Mouse (Mus musculus) hindbrain, embryonic 10.5 days (tissue): Measurements from ENCODE around the gene Psmg1. TPM values are rescaled to one million over a fixed set of nuclear protein-coding genes. Genes with fewer than 3 reads are reported as not detected.
A peak's percentile ranks its signal among the peaks of the same experiment; 100 is the strongest.
"Not testable (repeated sequence)": the region's sequence is repeated elsewhere in the genome, so short reads cannot be mapped to it uniquely, and the experiment has no call there.

ENCODE experiments used
- DNase-seq: peaks from one replicate; pipeline ENCODE4 v3.0.0-alpha.2; 2017; ENCODE audit warnings: low spot score
- H3K27ac ChIP-seq: fragments of 300-500 bp; sonication (generic); 2 replicates; pipeline ENCODE4 v1.5.1; 2016; ENCODE audit warnings: mild to moderate bottlenecking, moderate library complexity
- H3K27me3 ChIP-seq: fragments of 300-500 bp; sonication (generic); 2 replicates; pipeline ENCODE4 v1.6.1; 2016; ENCODE audit warnings: mild to moderate bottlenecking; ENCODE audit not compliant: poor library complexity, insufficient read depth, severe bottlenecking
- H3K36me3 ChIP-seq: fragments of 300-500 bp; sonication (generic); 2 replicates; pipeline ENCODE4 v1.6.1; 2016; ENCODE audit warnings: mild to moderate bottlenecking, moderate library complexity
- H3K4me1 ChIP-seq: fragments of 300-500 bp; sonication (generic); replicated peaks from 2 replicates; pipeline ENCODE4 v1.6.1; 2016; ENCODE audit warnings: mild to moderate bottlenecking
- H3K4me3 ChIP-seq: fragments of 300-500 bp; sonication (generic); 2 replicates; pipeline ENCODE4 v1.5.1; 2016; ENCODE audit warnings: mild to moderate bottlenecking, moderate library complexity
- H3K9me3 ChIP-seq: fragments of 300-500 bp; sonication (generic); 2 replicates; pipeline ENCODE4 v1.6.1; 2016; ENCODE audit warnings: mild to moderate bottlenecking, moderate library complexity
- WGBS: fragments of 180-500 bp; shearing (Covaris S2); methylation state at CpG from one replicate; pipeline ENCODE4 v1.1.7; 2016; 5-methylcytosine and 5-hydroxymethylcytosine counted together
- polyA plus RNA-seq: library from polyadenylated mRNA; unstranded; fragments of >200 nt; fragmentation: Nextera tagmentation; extraction: Ambion mirVana; gene quantifications from 2 replicates; pipeline ENCODE4 v1.2.1, GENCODE M21; 2016

Psmg1 gene
- polyA plus RNA-seq, 1 experiment from 2014 or later = 99.0 TPM

DNA sequence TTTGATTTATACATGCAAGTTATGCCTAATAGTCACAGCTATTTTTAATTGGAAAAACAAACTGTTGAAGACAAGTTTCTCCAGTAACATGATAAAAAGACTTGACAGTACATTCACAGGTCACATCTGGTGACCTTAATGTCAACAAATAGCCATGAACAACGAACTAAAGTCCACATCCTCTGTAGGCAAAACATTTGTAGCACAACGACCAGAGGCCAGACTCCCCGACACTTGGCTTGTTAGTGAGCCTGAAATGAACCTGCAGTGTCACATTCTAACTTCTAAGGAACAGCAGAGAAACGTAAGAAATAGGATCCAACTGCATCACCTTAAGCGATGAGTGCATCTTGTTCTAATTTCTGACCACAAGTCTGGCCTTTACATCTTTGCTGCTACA, 1.8 kb upstream of the Psmg1 start:
- no peak overlapping the region for H3K27ac ChIP-seq
- H3K9me3 ChIP-seq = no peaks in the 10 kb centered on the region
- H3K36me3 ChIP-seq = peaks cover 48% of the 10 kb centered on the region
- no peak overlapping the region for H3K4me3 ChIP-seq
- no peaks in the 10 kb centered on the region for H3K27me3 ChIP-seq
- peaks cover 16% of the 10 kb centered on the region for H3K4me1 ChIP-seq
- WGBS = 71% methylated on average over 5 of the region's 5 CpGs
- no peak for DNase-seq

DNA sequence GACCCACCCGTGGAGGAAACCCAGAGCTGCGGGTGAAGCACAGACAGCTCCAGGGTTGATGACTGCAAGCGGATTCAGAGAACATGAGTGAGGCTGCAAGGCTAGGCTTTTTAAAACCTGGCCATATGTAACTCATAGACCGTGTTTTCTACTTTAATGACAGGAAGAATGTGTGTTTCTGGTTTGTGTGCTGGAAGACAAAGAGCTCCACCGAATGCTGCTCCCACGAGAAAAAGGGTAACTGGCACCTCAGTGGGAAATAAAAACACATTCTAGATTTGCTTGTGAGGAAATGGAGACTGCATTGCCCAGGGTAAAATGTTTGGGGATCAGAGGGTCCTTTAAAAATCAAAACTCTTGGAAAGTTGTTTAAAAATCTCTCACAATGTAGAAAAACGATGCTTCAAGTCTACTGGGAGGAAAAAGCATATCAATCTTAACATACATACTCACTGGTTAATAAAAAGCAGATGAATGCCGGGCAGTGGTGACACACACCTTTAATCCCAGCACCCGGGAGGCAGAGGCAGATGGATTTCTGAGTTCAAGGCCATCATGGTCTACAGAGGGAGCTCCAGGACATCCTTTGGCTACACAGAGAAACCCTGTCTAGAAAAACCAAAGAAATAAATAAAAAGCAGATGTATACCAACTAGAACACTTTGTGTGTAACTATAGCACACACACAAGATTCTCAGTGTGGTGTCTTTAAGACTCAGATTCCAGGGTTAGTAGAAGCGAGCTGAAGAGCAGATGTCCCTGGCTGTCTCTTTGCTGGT, 551 bp upstream of the Psmg1 start:
- peaks cover 49% of the 10 kb centered on the region for H3K36me3 ChIP-seq
- DNase-seq = peak; percentile 13
- no peaks in the 10 kb centered on the region for H3K27me3 ChIP-seq
- peak overlapping the region; percentile 84 for H3K4me3 ChIP-seq
- H3K9me3 ChIP-seq = no peaks in the 10 kb centered on the region
- 11% methylated on average over 10 of the region's 10 CpGs for WGBS
- peaks cover 16% of the 10 kb centered on the region for H3K4me1 ChIP-seq
- H3K27ac ChIP-seq = peak overlapping the region; percentile 92

DNA sequence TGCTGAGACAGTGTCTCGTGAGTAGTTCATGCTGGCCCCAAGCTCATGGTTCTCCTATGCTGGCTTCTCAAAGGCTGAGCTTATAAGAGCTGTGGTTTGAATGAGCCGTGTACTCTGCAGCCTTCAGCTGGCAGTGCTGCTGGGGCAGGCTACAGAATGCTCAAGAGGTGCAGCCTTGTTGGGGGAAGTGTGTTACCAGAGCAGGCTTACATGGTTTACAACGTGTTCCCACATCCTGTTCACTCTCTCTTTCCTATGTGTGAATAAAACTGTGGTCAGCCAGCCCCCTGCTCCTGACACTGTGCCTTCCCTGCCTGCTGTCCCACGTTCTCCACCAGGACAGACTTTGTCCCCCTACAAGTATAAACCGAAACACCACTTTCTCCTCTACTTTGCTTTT, 5.8 kb downstream of the Psmg1 start:
- H3K27ac ChIP-seq = no peak overlapping the region
- no peaks in the 10 kb centered on the region for H3K9me3 ChIP-seq
- WGBS = 91% methylated on average over 5 of the region's 5 CpGs
- DNase-seq = no peak
- no peaks in the 10 kb centered on the region for H3K27me3 ChIP-seq
- H3K4me3 ChIP-seq = no peak overlapping the region
- H3K4me1 ChIP-seq = peaks cover 2% of the 10 kb centered on the region
- H3K36me3 ChIP-seq = peaks cover 79% of the 10 kb centered on the region

DNA sequence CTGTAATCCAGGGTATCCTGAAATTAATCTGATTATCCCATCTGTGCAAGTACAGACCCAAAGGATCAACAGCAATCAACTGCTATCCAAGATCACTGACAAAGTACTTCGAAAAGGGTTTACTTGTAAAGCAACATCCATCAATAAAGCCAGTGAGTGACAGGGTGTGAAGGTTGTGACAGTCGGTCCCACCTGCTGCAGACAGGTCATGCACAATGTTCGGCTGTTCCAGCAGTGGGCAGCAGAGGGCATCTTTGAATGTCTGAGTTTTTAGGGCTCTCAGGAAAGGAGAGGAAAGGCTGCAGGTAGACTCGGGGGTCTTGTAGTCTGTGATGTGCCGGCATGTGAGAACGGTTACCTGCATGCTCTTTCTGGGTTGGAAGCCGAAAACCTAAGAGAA, 7.2 kb downstream of the Psmg1 start:
- DNase-seq = peak; percentile 21
- no peak overlapping the region for H3K27ac ChIP-seq
- peaks cover 85% of the 10 kb centered on the region for H3K36me3 ChIP-seq
- H3K27me3 ChIP-seq = no peaks in the 10 kb centered on the region
- WGBS = 84% methylated on average over 7 of the region's 7 CpGs
- H3K4me3 ChIP-seq = no peak overlapping the region
- no peaks in the 10 kb centered on the region for H3K9me3 ChIP-seq
- H3K4me1 ChIP-seq = no peaks in the 10 kb centered on the region

DNA sequence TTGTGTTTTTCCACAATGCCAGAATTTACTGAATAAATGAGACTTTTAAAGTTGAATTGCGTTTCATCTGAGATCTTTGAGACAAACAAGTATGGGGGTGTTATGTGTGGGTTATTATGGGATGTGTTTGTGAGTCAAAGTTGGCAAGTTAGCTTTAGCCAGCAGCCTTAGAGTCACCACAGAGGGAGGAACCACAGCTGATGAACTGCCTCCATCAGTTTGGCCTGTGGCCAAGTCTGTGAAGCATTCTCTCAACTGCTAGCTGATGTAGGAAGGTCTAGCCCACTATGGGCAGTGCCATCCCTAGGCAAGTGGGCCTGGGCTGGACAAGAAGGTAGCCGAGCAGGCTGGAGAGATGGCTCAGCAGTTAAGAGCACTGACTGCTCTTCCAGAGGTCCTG, 19.9 kb downstream of the Psmg1 start:
- H3K4me1 ChIP-seq = no peaks in the 10 kb centered on the region
- no peak for DNase-seq
- no peaks in the 10 kb centered on the region for H3K36me3 ChIP-seq
- H3K9me3 ChIP-seq = no peaks in the 10 kb centered on the region
- 76% methylated on average over 2 of the region's 2 CpGs for WGBS
- H3K27me3 ChIP-seq = no peaks in the 10 kb centered on the region
- H3K4me3 ChIP-seq = no peak overlapping the region
- no peak overlapping the region for H3K27ac ChIP-seq

DNA sequence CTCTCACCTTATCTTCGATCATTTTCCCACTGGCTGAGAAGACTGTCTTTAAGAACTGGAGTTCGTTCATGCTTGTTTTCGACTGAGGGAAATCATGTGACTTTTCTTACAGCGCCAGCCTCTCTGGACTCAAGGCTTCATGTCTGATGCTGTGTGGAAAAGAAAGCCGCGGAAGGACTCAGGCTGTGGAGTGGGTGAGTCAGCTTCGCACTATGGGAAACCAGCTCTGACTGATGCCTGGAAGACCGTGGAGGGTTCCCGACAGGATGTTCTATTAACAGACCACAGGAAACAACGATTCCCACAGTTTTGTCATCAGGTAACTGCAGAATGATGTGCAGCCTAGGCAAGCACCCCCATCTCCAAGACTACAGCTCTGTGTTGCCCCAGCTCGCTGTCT, 23.3 kb downstream of the Psmg1 start:
- no peak for DNase-seq
- H3K4me1 ChIP-seq = peaks cover 7% of the 10 kb centered on the region; the same call in 1 of the 2 replicates
- H3K27me3 ChIP-seq = no peaks in the 10 kb centered on the region
- H3K36me3 ChIP-seq = no peaks in the 10 kb centered on the region
- no peaks in the 10 kb centered on the region for H3K9me3 ChIP-seq
- WGBS = 87% methylated on average over 11 of the region's 11 CpGs
- H3K4me3 ChIP-seq = no peak overlapping the region
- no peak overlapping the region for H3K27ac ChIP-seq

DNA sequence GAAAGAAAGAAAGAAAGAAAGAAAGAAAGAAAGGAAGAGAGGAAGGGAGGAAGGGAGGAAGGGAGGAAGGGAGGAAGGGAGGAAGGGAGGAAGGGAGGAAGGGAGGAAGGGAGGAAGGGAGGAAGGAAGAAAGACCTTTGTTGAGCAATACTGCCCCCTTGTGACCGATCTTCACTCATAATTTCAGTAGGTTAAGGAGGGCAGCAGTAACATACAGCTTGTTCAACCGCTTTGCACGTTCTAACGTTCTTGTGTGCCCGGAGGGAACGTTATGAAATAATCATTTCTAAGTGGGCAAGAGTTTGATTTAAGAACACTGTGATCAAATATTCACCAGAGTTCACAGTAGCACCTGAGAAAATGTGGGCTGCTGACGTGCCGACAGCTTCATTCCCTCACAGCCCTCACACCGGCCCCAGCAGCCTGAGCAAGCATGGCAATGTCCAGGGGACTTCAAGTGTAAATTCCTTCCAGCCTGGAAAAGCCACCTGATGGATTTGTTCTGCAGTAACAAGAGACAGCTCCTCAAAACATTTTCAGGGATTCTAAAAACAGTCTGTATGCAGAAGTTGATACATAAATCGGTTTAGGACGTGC, 26.2 kb downstream of the Psmg1 start:
- 58% methylated on average over 11 of the region's 11 CpGs for WGBS
- DNase-seq = peak; percentile 16
- no peaks in the 10 kb centered on the region for H3K36me3 ChIP-seq

DNA sequence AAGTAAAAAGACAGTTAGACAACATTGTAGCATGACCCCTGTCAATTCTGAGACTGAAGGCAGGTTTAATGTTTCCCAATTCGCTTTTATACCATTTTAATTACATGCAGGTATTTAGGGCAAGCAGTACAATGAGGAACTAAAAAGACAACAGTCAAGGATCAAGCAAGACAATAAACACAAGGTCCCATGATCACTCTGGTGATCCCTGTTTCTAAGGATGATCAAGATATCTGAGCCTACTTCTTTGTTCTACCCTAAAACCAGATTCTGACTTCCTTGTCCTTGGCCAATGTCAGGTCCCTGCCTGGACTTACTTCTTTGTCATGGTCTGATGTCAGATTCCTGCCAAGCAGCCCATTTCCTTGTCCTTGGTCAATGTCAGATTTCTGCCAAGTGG, 29.3 kb downstream of the Psmg1 start:
- H3K4me1 ChIP-seq = not testable (repeated sequence)

More for the DNA sequence above, 26.2 kb downstream of the Psmg1 start:
- no peak overlapping the region for H3K4me3 ChIP-seq
- H3K27me3 ChIP-seq = no peaks in the 10 kb centered on the region
- H3K9me3 ChIP-seq = no peaks in the 10 kb centered on the region
- no peak overlapping the region for H3K27ac ChIP-seq
- H3K4me1 ChIP-seq = peaks cover 7% of the 10 kb centered on the region; the same call in 1 of the 2 replicates

DNA sequence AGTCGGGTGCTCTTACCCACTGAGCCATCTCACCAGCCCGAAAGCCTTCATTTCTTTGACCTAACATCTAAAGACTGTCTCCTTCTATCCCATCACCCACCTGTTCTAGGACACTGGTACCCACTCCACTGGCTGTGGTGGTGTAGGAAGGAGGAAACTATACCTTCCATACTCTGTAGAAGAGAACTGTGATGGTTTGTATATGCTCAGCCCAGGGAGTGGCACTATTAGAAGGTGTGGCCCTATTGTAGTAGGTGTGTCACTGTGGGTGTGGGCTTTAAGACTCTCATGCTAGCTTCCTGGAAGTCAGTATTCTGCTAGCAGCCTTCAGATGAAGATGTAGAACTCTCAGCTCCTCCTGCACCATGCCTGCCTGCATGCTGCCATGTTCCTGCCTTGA, 30.1 kb downstream of the Psmg1 start:
- H3K27ac ChIP-seq, H3K4me1 ChIP-seq, H3K27me3 ChIP-seq, H3K9me3 ChIP-seq, H3K36me3 ChIP-seq, DNase-seq, H3K4me3 ChIP-seq: not testable (repeated sequence)
- 88% methylated on average over 2 of the region's 2 CpGs for WGBS

More for the DNA sequence above, 29.3 kb downstream of the Psmg1 start:
- not testable (repeated sequence) for H3K27ac ChIP-seq, H3K36me3 ChIP-seq, H3K4me3 ChIP-seq, DNase-seq, H3K9me3 ChIP-seq, H3K27me3 ChIP-seq
- 63% methylated on average over 1 of the region's 1 CpGs for WGBS

DNA sequence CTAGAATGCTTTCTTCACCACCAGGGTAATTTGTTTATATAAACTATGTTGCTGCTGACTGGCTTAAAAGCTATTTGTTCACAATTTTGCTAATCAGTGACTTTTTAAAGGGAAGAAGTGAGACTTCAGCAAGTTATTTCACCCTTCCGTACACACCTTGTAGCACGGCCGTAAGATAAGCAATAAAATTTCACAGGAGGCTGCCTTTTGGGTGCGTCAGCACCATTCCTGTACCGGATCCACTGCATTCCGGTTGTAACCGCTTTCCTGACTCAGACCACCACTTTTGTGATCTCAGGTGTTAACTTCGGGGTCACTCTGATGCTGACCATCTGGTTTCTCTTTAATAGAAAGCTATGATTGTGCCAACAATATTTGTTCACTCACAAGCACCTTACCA, 32.7 kb downstream of the Psmg1 start:
- Histone ChIP-seq H3K9me3 (peaks cover 5% of the 10 kb centered on the region; the same call in 1 of the 2 replicates), H3K4me3 (no peak overlapping the region), H3K27ac (no peak overlapping the region), H3K4me1 (peaks cover 5% of the 10 kb centered on the region; the same call in 1 of the 2 replicates), H3K27me3 (no peaks in the 10 kb centered on the region), H3K36me3 (no peaks in the 10 kb centered on the region)
- DNase-seq = no peak
- 92% methylated on average over 8 of the region's 8 CpGs for WGBS

DNA sequence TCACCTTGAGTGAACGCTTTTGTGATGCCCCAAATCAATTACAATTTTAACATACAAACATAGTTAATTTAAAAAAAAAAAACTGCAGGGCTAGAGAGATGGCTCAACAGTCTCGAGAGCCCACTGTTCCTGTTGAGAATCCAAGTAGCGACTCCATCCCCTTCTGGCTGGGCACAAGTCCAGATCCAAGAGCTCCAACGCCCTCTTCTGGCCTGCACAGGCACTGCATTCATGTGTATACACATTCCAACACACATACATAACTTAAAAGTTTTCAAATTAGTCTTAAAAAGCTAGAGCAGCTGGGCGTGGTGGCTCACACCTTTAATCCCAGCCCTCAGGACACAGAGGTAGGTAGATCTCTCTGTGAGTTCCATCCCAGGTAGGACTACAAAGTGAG, 34.1 kb downstream of the Psmg1 start:
- no peak for DNase-seq
- no peak overlapping the region for H3K27ac ChIP-seq
- no peaks in the 10 kb centered on the region for H3K27me3 ChIP-seq
- no peaks in the 10 kb centered on the region for H3K36me3 ChIP-seq
- no peaks in the 10 kb centered on the region for H3K4me1 ChIP-seq
- H3K9me3 ChIP-seq = peaks cover 5% of the 10 kb centered on the region; the same call in 1 of the 2 replicates
- H3K4me3 ChIP-seq = no peak overlapping the region
- 66% methylated on average over 5 of the region's 5 CpGs for whole genome bisulfite sequencing

DNA sequence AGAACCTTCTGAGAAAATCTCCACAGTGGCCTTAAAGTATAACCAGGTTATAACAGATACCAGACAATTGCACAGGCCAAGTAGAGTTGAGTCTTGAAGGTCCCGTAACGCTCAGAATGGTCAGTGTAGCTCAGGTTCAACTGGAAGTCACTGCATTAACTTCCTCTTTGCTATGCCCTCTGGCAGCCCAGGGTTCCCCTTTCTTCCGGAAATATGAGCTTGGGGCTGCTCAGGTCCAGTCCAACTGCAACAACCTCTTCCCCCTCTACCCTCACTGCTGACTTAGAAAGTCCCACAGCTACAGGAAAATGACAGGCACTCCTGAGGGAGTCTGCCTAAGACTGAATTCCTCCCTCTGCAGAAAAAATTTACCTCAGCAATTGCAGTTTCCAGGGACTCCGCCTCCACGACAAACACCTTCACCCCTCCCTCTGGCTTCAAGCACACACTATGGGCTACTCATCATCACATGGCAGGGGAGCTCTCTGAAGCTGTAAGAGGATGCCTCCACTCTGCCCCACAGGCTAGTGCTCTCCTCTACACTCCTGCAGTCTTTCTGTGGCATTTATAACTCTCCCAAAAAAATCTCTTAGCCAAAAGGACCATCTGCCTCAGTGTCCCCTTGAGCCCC, 34.9 kb downstream of the Psmg1 start:
- WGBS = 79% methylated on average over 5 of the region's 5 CpGs
- no peak overlapping the region for H3K4me3 ChIP-seq
- peaks cover 5% of the 10 kb centered on the region; the same call in 1 of the 2 replicates for H3K9me3 ChIP-seq
- H3K27ac ChIP-seq = no peak overlapping the region
- DNase-seq = no peak
- no peaks in the 10 kb centered on the region for H3K4me1 ChIP-seq
- no peaks in the 10 kb centered on the region for H3K27me3 ChIP-seq
- H3K36me3 ChIP-seq = no peaks in the 10 kb centered on the region

DNA sequence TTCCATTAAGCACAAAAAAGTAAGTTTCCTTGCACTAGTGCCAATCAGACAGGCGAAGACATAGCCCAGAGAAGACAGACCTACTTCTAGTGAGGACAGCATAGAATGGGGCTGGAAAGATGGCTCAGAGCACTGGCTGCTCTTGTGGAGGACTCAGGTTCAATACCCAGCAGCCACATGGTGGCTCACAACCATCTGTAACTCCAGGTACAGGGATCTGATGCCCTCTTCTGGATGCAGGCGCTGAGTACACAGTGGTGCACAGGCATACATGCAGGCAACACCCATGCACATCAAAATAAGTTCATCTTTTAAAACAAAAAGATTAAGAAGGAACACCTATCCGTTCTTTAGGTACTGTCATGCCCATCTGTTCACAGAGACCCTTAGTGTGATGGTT, 36.4 kb downstream of the Psmg1 start:
- no peak for DNase-seq
- no peaks in the 10 kb centered on the region for H3K27me3 ChIP-seq
- WGBS = 84% methylated on average over 3 of the region's 3 CpGs
- peaks cover 5% of the 10 kb centered on the region; the same call in 1 of the 2 replicates for H3K9me3 ChIP-seq
- H3K36me3 ChIP-seq = no peaks in the 10 kb centered on the region
- H3K4me1 ChIP-seq = no peaks in the 10 kb centered on the region
- no peak overlapping the region for H3K27ac ChIP-seq
- H3K4me3 ChIP-seq = no peak overlapping the region
